10 mouse cellular contexts compared by ENCODE assay signal in the genomic region with DNA sequence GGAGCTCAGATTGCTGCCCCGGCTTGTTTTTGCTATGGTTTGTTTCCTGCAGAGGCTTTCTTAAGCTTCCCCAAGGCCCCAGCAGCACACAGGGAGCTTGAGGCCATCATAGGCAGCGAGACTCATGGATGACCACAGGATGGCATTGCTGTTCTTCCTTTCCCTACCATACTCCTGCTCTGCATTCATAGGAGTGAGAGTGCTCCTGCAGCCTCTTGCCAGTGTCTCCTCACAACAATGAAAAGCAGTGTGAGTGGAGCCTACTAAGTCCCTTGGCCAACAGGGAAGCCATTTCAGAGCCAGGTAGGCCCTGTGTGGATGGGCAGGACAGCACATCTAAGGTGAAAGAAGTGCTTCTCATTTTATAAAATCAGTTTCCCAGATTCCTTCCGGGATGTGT.
DNase-seq lines count a peak whose midpoint lies in the region; ATAC-seq lines count a peak whose summit lies in the region.
"Had no signal": no experiment of that assay in that cellular context is flagged by ENCODE, and none has a peak within 500 bp of the region (broad histone marks: within the 10 kb centered on the region; RNA-seq: fewer than 3 reads in every experiment).

No protein-coding gene starts in this region.

- H3K27ac ChIP-seq in neural tube, embryonic 13.5 days (replicated peaks) = peak overlapping the region; percentile 79
- H3K27ac ChIP-seq: embryonic facial prominence, embryonic 15.5 days; liver, embryonic 13.5 days had no signal

- peak; percentile 95 for ATAC-seq in neural tube, embryonic 13.5 days (ENCODE audit: low read depth)

- H3K36me3 ChIP-seq in neural tube, embryonic 13.5 days = no peaks in the 10 kb centered on the region
- H3K36me3 ChIP-seq: embryonic facial prominence, embryonic 15.5 days; liver, embryonic 13.5 days had no signal

- peak; percentile 12 for DNase-seq in adrenal gland, postnatal 14 days
- no peak for DNase-seq in adrenal gland, adult 8-10 months
- peak; percentile 11 to 14 for DNase-seq in cerebellum, adult 18-20 months
- DNase-seq in frontal cortex, adult 2 months (ENCODE audit: extremely low spot score in 1 of 2, low spot score in 1 of 2) = peak; percentile 36 to 79
- peak; percentile 46 for DNase-seq in layer of hippocampus, adult 9-10 months (ENCODE audit: low spot score)
- no peak for DNase-seq in c-Kit-positive CD71-positive TER-119-positive erythroid progenitor cells, embryonic 14.5 days (ENCODE audit: low spot score)
- no peak for DNase-seq in thymus, postnatal 14 days
- DNase-seq: liver, embryonic 13.5 days had no signal

- H3K27me3 ChIP-seq in neural tube, embryonic 13.5 days = no peaks in the 10 kb centered on the region
- H3K27me3 ChIP-seq: embryonic facial prominence, embryonic 15.5 days; liver, embryonic 13.5 days had no signal

- H3K9ac ChIP-seq in neural tube, embryonic 13.5 days = peak overlapping the region; percentile 26
- H3K9ac ChIP-seq: embryonic facial prominence, embryonic 15.5 days; liver, embryonic 13.5 days had no signal

- WGBS in neural tube, embryonic 13.5 days = 66% methylated on average over 3 of the region's 3 CpGs

- H3K4me1 ChIP-seq in neural tube, embryonic 13.5 days (replicated peaks) = peaks cover 18% of the 10 kb centered on the region
- H3K4me1 ChIP-seq: embryonic facial prominence, embryonic 15.5 days; liver, embryonic 13.5 days had no signal

- peak overlapping the region; percentile 26 for H3K4me2 ChIP-seq in neural tube, embryonic 13.5 days
- H3K4me2 ChIP-seq: embryonic facial prominence, embryonic 15.5 days; liver, embryonic 13.5 days had no signal

- H3K4me3 ChIP-seq in neural tube, embryonic 13.5 days = no peak overlapping the region
- H3K4me3 ChIP-seq: embryonic facial prominence, embryonic 15.5 days; liver, embryonic 13.5 days had no signal

- H3K9me3 ChIP-seq in neural tube, embryonic 13.5 days = no peaks in the 10 kb centered on the region
- H3K9me3 ChIP-seq: embryonic facial prominence, embryonic 15.5 days; liver, embryonic 13.5 days had no signal

Comparison
In these comparisons a context has a peak if more than half of its experiments do, and no peak if none do; other contexts are left out.
1. DNase-seq: peak in adrenal gland, postnatal 14 days (single experiment), cerebellum, adult 18-20 months (2 of 2), frontal cortex, adult 2 months (2 of 2) and layer of hippocampus, adult 9-10 months (single experiment); none in adrenal gland, adult 8-10 months (single experiment), c-Kit-positive CD71-positive TER-119-positive erythroid progenitor cells, embryonic 14.5 days (single experiment) and thymus, postnatal 14 days (single experiment).